Mouse (Mus musculus): ENCODE data around the gene Slc25a19. TPM values are rescaled to one million over a fixed set of nuclear protein-coding genes. Genes with fewer than 3 reads are reported as not detected.
A peak's percentile ranks its signal among the peaks of the same experiment; 100 is the strongest.

Slc25a19 gene
- total RNA-seq, 2 experiments from 2014 or later, result 40.9 to 45.2 TPM

- intact Hi-C loops (cut with DNase I; ENCODE audit: low total_unique reads), result loop anchor here (10.0 kb wide), 1 partner anchor 114 kb away; the partner anchor contains the start of gene Nt5c
- no peak for DNase-seq
Measured at GRCm38 (mm10) chr11:115608421-115609399, 19.4 kb downstream of the Slc25a19 start.

GRCm38 (mm10) chr11:115606733-115607132 is 21.4 kb downstream of the Slc25a19 start:
- DNase-seq, result no peak
- intact Hi-C loops (cut with DNase I; ENCODE audit: low total_unique reads), result loop anchor here (10.0 kb wide), 1 partner anchor 112 kb away; the partner anchor contains the start of gene Nt5c

DNA sequence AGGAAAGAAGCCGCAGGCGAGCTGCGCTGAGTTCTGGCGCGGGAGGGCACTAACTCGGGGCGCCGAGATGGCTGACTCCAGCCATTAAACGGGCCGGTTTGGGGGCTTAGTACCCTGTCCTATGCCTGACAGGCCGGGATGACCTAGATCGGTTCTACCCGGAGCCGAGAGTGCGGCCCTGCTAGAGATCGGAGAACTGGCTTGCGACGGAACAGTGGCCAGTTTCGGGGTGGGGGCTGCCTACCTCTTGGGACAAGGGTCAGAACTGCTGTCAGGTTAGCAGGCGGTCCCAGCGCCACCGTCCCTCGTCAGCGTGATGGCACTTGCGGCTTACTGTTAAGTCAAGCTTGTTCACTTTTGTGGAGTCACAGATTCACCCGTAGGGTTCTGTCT is 23.8 kb downstream of the Slc25a19 start:
- DNase-seq, result peak; percentile 30
- intact Hi-C loops (cut with DNase I; ENCODE audit: low total_unique reads), result loop anchor here (10.0 kb wide), 1 partner anchor 109 kb away; the partner anchor contains the start of gene Nt5c

GRCm38 (mm10) chr11:115603476-115604303 is 24.4 kb downstream of the Slc25a19 start, which contains the start of the genes Mrps7 and Gga3:
Mrps7 (plus strand) TSS chr11:115603925.
Gga3 (minus strand) TSS chr11:115604051.
- intact Hi-C loops (cut with DNase I; ENCODE audit: low total_unique reads), result loop anchor here (10.0 kb wide), 1 partner anchor 109 kb away; the partner anchor contains the start of gene Nt5c
- DNase-seq, result peak; percentile 94

DNA sequence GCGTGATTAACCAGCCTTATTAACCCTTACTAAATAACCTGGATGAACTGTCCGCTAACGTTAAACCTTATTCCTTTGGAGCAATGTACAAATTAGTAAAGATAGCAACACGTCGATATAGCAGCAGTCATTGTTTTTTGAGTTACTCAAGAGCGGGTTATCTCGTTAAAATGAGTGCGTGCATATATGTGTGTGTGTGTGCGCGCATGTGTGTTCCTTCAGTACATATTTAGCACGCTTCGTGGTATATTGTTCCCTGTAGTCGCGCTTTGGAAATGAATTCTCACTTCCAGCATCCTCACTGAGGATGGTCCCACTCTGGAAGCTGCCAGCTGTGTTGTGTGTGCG is 25.0 kb downstream of the Slc25a19 start:
- intact Hi-C loops (cut with DNase I; ENCODE audit: low total_unique reads), result loop anchor here (10.0 kb wide), 1 partner anchor 108 kb away; the partner anchor contains the start of gene Nt5c

DNA sequence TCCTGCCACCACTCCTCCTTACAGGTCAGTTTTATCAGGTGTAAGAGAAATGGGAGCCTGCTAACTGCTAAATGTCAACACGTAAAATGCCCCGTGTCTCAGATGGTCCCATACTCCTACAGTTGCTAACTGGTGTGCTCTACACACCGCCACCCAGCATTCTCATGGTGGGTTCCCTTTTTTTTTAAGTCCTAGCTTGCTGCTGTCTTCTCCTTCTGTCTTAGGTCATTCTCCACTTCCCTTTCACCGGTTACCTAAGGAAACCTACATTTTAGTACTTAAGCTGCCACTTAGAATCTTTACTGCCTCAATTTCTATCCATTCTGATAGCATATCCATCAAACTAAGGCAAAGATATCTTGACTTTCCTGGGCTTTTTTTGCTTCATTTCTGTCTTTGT is 26.9 kb downstream of the Slc25a19 start:
- intact Hi-C loops (cut with DNase I; ENCODE audit: low total_unique reads), result loop anchor here (10.0 kb wide), 1 partner anchor 106 kb away; the partner anchor contains the start of gene Nt5c
- no peak for DNase-seq

More for the DNA sequence above, 25.0 kb downstream of the Slc25a19 start:
- DNase-seq, result no peak

DNA sequence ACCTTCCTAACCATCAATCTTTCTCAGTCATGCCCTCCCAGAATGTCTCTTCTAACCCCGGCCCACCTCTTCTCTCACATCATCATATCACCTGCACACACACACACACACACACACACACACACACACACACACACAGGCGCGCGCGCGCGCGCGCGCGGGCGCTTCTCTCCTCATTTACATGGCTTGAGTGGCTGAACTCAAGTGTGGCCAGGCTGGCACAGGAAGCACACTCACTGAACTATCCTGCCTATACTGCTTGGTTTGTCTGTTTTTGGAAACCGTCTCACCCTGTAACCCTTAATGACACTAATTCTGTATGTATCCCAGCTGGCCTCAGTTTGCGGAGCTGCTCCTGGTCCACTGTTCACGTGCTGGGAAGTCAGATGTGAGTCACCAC is 27.4 kb downstream of the Slc25a19 start:
- no peak for DNase-seq
- intact Hi-C loops (cut with DNase I; ENCODE audit: low total_unique reads), result loop anchor here (10.0 kb wide), 1 partner anchor 106 kb away; the partner anchor contains the start of gene Nt5c

DNA sequence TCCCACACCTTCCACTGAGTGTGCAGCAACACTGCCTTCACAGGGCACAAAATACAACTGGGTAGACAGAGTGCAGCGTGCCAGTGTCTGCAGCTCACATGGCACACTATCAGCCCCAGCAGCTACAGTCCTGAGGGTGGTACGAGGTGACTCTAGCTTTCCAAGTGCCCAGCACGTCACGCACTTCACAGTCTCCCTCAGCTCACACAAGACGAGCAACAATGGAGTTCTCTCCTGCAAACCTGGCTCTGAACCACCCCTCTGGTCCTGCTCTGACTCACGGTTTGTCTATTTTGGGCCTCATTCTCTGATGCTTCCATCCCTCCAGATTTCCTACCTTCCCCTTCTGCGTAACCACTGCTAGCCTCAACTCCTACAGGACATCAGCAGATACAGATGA is 28.4 kb downstream of the Slc25a19 start:
- intact Hi-C loops (cut with DNase I; ENCODE audit: low total_unique reads), result loop anchor here (10.0 kb wide), 1 partner anchor 105 kb away; the partner anchor contains the start of gene Nt5c
- DNase-seq, result no peak

DNA sequence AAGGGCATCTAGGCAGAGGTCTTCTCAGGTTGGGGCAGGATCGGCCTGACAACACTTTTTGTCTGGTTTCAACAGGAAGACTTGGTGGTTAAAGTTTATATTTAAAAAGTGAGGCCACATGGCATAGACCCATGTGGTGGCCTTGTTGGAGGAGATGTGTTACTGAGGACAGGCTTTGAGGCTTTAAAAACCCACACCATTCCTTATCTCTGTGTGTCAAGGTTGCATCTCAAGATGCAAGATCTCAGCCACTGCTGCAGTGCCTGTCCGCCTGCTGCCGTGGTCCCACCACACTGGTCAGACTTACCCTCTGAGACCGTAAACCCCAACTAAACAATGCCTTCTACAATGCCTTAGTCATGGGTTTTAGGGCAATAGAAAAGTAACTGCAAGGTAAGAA is 29.8 kb downstream of the Slc25a19 start:
- intact Hi-C loops (cut with DNase I; ENCODE audit: low total_unique reads), result no loop called here
- no peak for DNase-seq

DNA sequence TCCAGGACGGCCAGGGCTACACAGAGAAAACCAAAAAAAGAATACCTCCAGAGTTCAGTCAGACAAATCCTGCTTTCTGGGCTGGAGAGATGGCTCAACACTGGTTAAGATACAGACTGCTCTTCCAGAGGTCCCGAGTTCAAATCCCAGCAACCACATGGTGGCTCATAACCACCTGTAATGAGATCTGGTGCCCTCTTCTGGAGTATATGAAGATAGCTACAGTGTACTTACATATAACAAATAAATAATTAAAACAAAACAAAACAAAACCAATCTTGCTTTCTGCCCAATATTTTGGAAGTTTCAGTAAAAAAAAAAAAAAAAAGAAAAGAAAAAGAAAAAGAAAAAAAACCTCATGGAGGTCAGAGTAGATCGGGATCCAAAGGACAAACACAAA is 32.9 kb downstream of the Slc25a19 start:
- intact Hi-C loops (cut with DNase I; ENCODE audit: low total_unique reads), result no loop called here
- DNase-seq, result no peak

DNA sequence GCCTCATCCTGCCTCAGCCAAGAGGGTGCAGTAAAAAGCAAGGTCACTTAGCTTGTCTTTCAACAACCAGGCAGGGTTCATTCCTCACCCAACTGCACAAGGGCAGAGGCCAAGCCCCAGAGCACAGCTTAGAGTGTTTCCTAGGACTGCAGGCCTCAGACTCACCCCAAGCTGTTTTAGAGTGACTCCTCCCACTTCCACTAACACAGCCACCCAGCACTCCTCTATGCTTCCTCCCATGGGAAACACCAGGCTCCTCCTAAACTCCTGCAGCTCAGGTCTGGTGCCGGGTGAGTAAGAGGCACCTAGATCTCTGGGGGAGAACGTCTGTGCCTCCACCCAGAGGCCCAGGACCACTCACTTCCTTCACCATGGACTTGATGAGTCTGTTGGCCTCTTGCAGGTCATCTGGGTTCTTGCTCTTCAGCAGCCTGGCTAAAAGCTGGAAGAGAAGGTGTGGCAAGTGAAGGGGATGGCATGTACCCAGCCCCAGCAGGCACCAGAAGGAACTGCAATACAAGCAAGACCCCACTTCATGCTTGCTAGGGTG is 37.5 kb downstream of the Slc25a19 start:
- intact Hi-C loops (cut with DNase I; ENCODE audit: low total_unique reads), result no loop called here
- DNase-seq, result no peak

DNA sequence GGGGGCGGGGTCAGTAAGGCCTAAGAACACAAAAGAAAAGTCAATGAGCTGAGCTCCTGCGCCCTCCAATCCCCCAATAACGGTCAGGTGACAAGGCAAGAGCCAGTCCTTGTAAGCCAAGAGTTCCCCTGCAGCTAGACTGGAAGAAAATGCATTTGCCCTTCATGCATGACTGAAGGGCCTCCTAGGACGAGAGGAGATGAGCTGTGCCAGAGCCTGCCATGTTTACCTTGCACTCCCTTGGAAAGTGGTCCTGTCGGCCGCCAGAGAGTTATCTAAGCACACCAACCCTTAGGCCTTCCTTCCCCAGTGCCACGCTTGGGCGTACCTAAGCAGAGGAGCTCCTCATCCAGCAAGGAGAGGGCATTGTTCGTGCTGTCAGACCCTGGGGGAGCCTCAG is 40.1 kb downstream of the Slc25a19 start:
- no peak for DNase-seq
- intact Hi-C loops (cut with DNase I; ENCODE audit: low total_unique reads), result no loop called here

- no peak for DNase-seq
- intact Hi-C loops (cut with DNase I; ENCODE audit: low total_unique reads), result no loop called here
Measured at GRCm38 (mm10) chr11:115586403-115586802, 41.7 kb downstream of the Slc25a19 start.

DNA sequence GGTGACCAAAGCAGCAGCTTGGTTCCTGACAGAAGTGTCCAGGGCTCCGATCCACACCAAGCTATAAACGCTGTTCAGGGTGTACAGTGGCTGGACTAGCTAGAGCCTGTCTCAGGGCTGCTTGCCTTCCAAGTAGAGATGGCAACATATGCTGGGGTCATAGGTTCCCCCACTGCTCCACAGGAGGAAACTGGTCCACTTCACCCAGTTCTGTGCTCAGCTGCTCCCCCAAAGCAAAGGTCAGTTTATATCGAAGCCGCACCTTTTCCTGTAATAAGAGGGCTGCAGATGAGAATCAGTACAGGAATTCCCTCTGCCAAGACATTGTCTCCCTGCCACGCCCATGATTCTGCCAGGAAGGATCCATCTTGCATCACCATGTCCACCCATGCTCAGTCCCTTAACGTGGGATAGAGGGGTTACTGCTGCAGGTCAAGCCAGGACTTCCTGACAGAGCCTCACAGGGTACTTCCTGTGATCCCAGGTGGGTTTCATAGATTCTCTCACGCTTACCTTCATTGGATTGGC is 42.5 kb downstream of the Slc25a19 start:
- DNase-seq, result no peak
- intact Hi-C loops (cut with DNase I; ENCODE audit: low total_unique reads), result no loop called here

DNA sequence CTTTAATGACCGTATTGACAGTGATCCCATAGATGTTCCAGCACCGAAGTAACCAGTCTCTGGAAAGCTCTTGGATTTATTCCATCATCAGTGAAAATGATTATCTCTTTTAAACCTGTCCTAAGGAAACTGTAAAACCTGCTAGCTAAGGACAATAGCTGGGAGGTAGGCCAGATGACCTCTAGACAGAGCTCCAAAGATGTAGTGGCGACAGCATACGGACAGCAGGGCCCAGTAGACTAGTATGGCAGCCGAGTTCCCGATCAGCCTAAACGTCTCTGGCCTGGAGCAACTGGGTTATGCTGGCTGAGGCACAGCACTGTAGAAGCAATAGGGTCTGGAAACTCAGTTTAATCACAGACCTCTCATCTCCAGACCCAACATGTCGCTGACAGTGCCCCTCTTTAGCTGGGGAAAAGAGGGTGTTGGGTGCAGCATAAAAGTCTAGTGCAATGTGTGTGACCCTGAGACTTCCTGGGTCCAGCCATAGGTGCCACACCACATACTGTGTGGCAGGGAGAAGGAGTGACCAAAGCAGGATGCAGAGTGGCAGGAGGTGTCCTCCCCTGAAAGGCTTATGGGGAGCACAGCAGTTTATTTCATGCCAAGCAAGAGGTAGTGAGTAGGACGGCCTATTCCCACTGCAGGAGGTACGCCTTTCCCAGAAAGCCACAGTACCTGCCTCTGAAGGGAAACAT is 43.6 kb downstream of the Slc25a19 start:
- no peak for DNase-seq
- intact Hi-C loops (cut with DNase I; ENCODE audit: low total_unique reads), result no loop called here

- DNase-seq, result no peak
- intact Hi-C loops (cut with DNase I; ENCODE audit: low total_unique reads), result no loop called here
Measured at GRCm38 (mm10) chr11:115582913-115583606, 45.0 kb downstream of the Slc25a19 start.

DNA sequence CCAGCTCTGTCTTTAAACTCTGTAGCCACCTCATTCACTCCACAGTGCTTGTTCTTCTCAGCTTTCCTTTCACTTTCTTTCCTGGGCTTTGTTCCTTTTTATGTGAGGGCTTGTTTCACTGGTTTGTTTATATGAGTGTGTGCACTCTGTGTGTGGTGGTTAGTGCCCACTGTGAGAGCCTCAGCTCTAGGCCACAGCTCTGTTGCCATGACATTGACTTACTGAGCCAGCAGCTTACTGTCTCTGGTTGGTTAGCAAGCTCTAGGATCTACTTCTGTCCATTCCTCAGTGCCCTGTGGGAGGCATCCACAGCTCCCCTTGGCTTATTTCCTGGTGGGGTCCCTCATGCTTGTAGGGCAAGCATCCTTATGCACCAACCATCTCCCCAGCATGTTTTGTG is 49.0 kb downstream of the Slc25a19 start:
- intact Hi-C loops (cut with DNase I; ENCODE audit: low total_unique reads), result no loop called here

DNA sequence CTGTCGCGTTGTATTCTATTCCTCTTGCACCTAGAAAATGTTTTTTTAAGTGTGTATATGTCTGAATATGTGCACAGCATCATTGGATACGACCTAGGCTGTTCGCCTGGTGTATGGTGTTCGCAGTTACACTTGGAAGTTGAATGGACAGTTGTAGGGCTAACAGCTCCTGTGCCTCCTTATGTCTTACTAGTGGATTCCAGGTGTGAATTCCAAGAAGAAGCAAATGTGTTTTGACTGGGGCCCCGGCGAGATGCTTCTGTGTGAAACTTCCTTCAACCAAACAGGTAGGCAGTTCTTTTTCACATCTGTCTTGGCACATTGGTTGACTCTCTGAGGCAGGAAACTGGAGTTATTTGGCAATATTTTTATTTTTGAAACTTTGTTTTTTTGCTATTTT is 63.1 kb downstream of the Slc25a19 start:
- intact Hi-C loops (cut with DNase I; ENCODE audit: low total_unique reads), result no loop called here

More for the DNA sequence above, 49.0 kb downstream of the Slc25a19 start:
- no peak for DNase-seq

More for the DNA sequence above, 63.1 kb downstream of the Slc25a19 start:
- DNase-seq, result no peak
